Mouse (Mus musculus) stomach, embryonic 14.5 days (tissue): ENCODE results near the gene Cdk6. TPM values are rescaled to one million over a fixed set of nuclear protein-coding genes. Genes with fewer than 3 reads are reported as not detected.

Source experiments
- ATAC-seq: fragments of 200-750 bp; cut with Nextera tagmentation; 2 replicates; pipeline ENCODE4 v1.8.0; 2017; ENCODE audit warnings: low read depth, moderate TSS enrichment; ENCODE audit not compliant: insufficient number of reproducible peaks, insufficient read depth, low FRiP score
- H3K27ac ChIP-seq: fragments of 300-500 bp; sonication (generic); 2 replicates; pipeline ENCODE4 v1.5.1; 2014; ENCODE audit warnings: mild to moderate bottlenecking, low read length, moderate library complexity, mixed read lengths
- H3K27me3 ChIP-seq: fragments of 300-500 bp; sonication (generic); 2 replicates; pipeline ENCODE4 v1.6.1; 2014; ENCODE audit warnings: low read length, control low read depth, mixed read lengths; ENCODE audit not compliant: control insufficient read depth, insufficient read depth
- H3K36me3 ChIP-seq: fragments of 300-500 bp; sonication (generic); 2 replicates; pipeline ENCODE4 v1.6.1; 2014; ENCODE audit warnings: mild to moderate bottlenecking, control low read depth, low read length, moderate library complexity, mixed read lengths; ENCODE audit not compliant: control insufficient read depth, insufficient read depth
- H3K4me1 ChIP-seq: fragments of 300-500 bp; sonication (generic); 2 replicates; pipeline ENCODE4 v1.6.1; 2014; ENCODE audit warnings: low read length, control low read depth, mixed read lengths; ENCODE audit not compliant: control insufficient read depth, insufficient read depth
- H3K4me2 ChIP-seq: fragments of 300-500 bp; sonication (generic); replicated peaks from 2 replicates; pipeline ENCODE4 v1.6.1; 2014; ENCODE audit warnings: low read depth, low read length, control low read depth
- H3K4me3 ChIP-seq: fragments of 300-500 bp; sonication (generic); 2 replicates; pipeline ENCODE4 v1.5.1; 2014; ENCODE audit warnings: low read depth, low read length, control low read depth
- H3K9ac ChIP-seq: fragments of 300-500 bp; sonication (generic); replicated peaks from 2 replicates; pipeline ENCODE4 v1.6.1; 2014; ENCODE audit warnings: low read depth, mild to moderate bottlenecking, control low read depth, low read length, moderate library complexity, mixed read lengths
- H3K9me3 ChIP-seq: fragments of 300-500 bp; sonication (generic); 2 replicates; pipeline ENCODE4 v1.6.1; 2016; ENCODE audit warnings: low read depth, low read length, control low read depth; ENCODE audit not compliant: control insufficient read depth
- WGBS: fragments of 180-500 bp; shearing (Covaris S2); extraction: QIAGEN DNeasy Blood & Tissue Kit; methylation state at CpG from one replicate; pipeline ENCODE4 v1.1.7; 2014; 5-methylcytosine and 5-hydroxymethylcytosine counted together
- polyA plus RNA-seq: library from polyadenylated mRNA; unstranded; fragments of >200 nt; fragmentation: Nextera tagmentation; extraction: Ambion mirVana; gene quantifications from 2 replicates; pipeline ENCODE4 v1.2.1, GENCODE M21; 2014

The Cdk6 gene
- polyA plus RNA-seq, 1 experiment from 2014 or later = 36.8 TPM

DNA sequence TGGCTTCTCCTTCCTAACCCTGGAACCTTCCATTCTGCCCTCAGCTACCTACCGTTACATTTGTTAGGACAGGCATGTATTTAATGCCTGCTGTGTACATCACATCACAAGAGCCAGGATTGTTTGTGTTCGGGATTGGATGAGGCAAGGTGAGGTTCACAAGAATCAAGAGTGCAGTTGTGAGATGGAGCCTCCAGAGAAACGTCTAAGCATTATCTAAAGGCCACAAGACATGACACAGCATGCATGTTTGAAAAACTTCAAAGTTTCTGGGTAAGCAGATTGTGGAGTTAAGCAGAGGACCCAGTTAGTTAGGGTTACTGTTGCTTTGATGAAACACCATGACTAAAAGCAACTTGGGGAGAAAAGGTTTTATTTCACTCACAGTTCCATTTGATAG is 122.5 kb downstream of the Cdk6 start:
- ATAC-seq = no peak
- Histone ChIP-seq H3K36me3 (no peaks in the 10 kb centered on the region), H3K4me1 (peaks cover 8% of the 10 kb centered on the region; the same call in 1 of the 2 replicates), H3K4me3 (no peak overlapping the region), H3K4me2 (no peak overlapping the region), H3K9me3 (no peaks in the 10 kb centered on the region), H3K27ac (no peak overlapping the region), H3K27me3 (no peaks in the 10 kb centered on the region), H3K9ac (no peak overlapping the region)
- 71% methylated on average over 3 of the region's 3 CpGs for WGBS

DNA sequence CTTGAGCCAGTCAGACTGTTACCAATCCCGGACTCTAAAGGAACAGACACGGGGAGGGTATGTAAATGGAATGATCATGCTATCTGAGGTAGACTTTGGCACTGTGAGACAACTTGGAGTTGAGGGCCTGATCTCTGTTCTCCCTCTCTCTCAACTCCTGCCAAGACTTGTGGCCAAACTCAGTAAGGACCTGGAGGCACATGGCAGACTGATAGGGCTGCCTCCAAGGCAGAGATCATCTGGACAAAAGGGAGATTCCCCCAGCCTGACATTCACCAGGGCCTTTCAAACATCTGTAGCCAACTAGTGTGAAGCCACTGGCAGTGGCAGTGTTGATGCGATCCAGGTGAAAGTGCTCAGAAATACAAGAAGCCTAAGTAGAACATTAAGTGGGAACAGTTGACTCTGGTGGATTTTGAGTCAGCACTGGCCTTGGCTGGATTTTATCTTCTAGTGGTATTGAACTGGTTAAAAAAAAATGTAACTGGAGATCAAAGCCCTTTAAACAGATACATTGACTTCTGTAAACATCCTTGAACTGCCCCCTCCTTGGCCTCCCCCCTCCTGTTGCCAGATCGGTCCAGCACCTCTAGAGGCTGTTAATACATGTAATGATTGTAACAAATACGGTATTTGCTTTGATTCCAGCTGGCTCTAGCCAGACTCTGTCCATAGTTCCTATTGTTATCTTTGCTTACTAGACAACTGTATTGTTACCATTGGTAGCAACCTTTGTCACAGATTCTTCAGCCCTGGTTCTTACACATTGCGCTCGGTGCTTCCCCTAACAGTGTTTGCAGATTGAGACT is 125.0 kb downstream of the Cdk6 start:
- no peak overlapping the region for H3K27ac ChIP-seq
- WGBS = 37% methylated on average over 7 of the region's 7 CpGs
- no peak overlapping the region for H3K9ac ChIP-seq
- no peak for ATAC-seq
- no peak overlapping the region for H3K4me3 ChIP-seq
- H3K36me3 ChIP-seq = no peaks in the 10 kb centered on the region
- H3K4me1 ChIP-seq = peaks cover 8% of the 10 kb centered on the region; the same call in 1 of the 2 replicates
- H3K9me3 ChIP-seq = no peaks in the 10 kb centered on the region
- no peak overlapping the region for H3K4me2 ChIP-seq
- H3K27me3 ChIP-seq = no peaks in the 10 kb centered on the region

DNA sequence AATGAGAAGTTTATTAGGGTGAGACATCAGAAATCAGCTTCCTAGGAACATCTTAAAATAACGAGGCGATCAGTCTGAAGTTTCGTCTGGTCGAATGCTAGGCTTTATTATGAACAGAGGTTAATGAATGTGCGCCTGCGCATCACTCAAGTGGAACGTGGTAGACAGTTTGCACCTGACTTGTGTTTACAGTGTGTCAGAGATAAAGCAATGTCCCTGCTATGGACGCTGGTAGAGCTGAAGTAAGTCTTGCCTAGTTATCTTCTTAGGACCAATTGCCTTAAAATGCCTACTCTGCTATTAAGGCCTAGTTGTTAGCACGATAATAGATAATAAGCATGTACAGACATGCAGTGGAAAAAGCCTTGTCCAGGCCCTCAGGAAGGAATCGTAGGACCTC is 129.6 kb downstream of the Cdk6 start:
- no peak overlapping the region for H3K27ac ChIP-seq
- no peaks in the 10 kb centered on the region for H3K27me3 ChIP-seq
- WGBS = 68% methylated on average over 10 of the region's 10 CpGs
- H3K4me1 ChIP-seq = no peaks in the 10 kb centered on the region
- H3K9me3 ChIP-seq = no peaks in the 10 kb centered on the region
- no peak overlapping the region for H3K4me2 ChIP-seq
- H3K36me3 ChIP-seq = peaks cover 4% of the 10 kb centered on the region; the same call in 1 of the 2 replicates
- no peak for ATAC-seq
- no peak overlapping the region for H3K9ac ChIP-seq
- H3K4me3 ChIP-seq = no peak overlapping the region

DNA sequence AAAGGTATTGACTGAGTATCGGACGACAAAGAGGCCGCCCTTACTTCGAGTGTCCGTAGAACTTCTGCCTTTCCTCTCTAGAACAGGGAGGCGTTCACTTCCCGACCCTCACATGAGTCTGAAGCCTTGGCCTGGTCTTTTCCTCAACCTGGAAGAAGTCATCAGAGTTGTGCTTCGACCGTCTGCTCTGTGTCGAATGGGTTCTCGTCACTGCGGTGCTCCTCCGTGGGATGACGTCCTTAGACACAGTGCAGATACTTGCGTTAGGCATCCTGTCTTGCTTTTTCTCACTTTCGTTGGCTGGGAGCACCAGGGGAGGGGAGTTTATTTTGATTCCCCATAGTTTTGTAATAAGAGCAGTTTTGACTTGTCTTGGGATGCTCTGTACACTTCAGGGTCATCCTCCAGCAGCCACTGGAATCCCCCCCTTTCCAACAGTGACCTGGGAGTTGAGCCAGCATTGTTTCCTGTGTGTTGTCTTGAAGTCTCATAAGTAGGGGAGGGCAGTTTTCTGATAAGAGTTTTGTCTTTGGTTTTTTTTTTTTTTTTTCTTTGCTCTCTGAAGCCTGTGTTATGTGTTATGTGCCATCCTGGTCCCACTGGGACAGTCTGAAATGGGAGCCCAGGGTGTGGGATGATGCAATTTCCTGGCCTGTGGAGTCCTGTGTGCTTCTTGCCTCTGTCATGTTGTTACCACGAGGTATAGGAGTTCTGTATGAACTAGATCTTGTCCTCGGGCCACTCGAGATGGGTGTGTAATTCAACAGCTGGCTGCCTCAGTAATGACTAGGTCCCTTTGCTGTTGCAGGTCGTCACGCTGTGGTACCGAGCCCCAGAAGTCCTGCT is 131.2 kb downstream of the Cdk6 start:
- no peaks in the 10 kb centered on the region for H3K9me3 ChIP-seq
- ATAC-seq = no peak
- no peaks in the 10 kb centered on the region for H3K4me1 ChIP-seq
- WGBS = 84% methylated on average over 22 of the region's 22 CpGs
- no peaks in the 10 kb centered on the region for H3K27me3 ChIP-seq
- H3K27ac ChIP-seq = no peak overlapping the region
- no peak overlapping the region for H3K4me3 ChIP-seq
- H3K4me2 ChIP-seq = no peak overlapping the region
- H3K9ac ChIP-seq = no peak overlapping the region
- peaks cover 4% of the 10 kb centered on the region; the same call in 1 of the 2 replicates for H3K36me3 ChIP-seq

DNA sequence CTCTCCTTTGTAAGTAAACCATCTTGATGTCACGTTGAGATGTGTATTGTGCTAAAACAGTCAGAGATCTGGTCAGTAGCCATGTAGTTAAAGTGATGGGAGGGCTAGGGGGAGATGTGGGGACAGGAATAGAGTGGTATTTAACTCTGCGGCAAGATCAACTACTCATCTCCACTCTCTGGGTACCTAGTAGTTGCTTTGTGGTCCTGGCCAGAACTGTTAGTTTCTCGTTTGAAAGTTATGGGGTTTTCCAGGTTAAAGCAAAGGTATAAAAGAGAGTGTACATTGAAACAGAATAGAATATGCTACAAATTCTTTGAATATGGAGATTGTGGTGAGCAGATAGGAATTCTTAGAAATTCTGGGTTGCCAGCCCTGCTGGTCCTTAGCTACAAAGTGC is 136.4 kb downstream of the Cdk6 start:
- Histone ChIP-seq H3K27ac (no peak overlapping the region), H3K36me3 (peaks cover 4% of the 10 kb centered on the region; the same call in 1 of the 2 replicates), H3K4me3 (no peak overlapping the region), H3K4me2 (no peak overlapping the region), H3K4me1 (no peaks in the 10 kb centered on the region), H3K27me3 (no peaks in the 10 kb centered on the region), H3K9me3 (no peaks in the 10 kb centered on the region), H3K9ac (no peak overlapping the region)
- no peak for ATAC-seq
- 75% methylated on average over 3 of the region's 3 CpGs for WGBS

DNA sequence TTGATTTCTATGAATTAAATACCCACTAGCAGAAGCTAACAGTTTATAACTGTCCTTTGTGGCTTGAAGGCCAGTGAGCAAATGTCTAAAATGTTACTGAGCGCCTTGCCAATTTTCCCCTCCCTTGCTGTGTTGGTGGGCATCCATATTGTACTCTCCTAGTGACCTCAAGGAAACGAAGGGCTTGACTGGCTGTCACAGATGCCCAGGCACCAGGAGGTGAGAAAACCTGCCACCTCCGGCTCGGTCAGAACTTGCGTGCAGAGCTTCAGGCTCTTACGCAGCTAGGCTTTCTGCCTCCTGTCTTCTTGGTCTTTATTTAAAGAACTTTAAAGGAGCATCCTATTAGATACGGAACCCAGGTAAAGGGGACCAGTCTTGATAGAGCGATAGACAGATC is 136.9 kb downstream of the Cdk6 start:
- Histone ChIP-seq H3K4me2 (no peak overlapping the region), H3K27ac (no peak overlapping the region), H3K9ac (no peak overlapping the region), H3K4me3 (no peak overlapping the region), H3K27me3 (no peaks in the 10 kb centered on the region), H3K36me3 (peaks cover 3% of the 10 kb centered on the region; the same call in 1 of the 2 replicates), H3K4me1 (no peaks in the 10 kb centered on the region), H3K9me3 (no peaks in the 10 kb centered on the region)
- 89% methylated on average over 8 of the region's 8 CpGs for WGBS
- no peak for ATAC-seq

DNA sequence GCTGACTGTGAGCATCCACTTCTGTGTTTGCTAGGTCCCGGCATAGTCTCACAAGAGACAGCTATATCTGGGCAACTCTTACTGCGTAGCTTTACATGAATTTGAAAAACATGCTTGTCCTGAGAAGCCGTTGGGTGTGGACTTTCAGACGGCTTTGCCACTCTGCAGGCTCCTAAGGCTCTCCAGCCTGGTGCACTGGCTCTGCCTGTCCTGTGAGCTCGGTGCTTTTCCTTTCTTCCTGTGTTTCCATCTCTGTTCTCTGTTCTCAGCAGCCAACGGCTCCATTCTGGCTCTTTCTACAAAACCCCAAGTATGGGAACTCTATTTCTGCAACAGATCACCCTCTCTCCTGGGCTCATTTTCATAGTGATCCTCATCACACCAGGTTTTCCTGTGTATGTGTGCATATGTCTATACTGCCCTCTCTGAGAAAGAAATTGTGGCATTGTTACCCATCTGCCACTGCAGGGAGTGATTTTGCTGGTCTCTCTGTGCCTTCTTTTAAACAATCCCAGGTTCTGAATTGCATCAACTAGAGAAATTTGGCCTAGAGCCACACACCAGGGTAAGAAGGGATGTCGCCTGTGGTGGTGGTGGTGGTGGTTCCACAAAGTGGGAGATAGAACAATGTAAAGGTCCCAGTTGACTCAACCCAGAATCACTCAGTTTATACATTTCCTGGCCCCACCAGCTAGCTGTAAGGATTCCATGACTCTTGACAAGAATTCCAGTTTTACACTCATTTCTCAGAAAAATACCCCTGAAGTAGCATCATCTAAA is 137.9 kb downstream of the Cdk6 start:
- ATAC-seq = no peak
- H3K27ac ChIP-seq = no peak overlapping the region
- H3K4me1 ChIP-seq = no peaks in the 10 kb centered on the region
- no peaks in the 10 kb centered on the region for H3K36me3 ChIP-seq
- no peaks in the 10 kb centered on the region for H3K9me3 ChIP-seq
- H3K9ac ChIP-seq = no peak overlapping the region
- no peaks in the 10 kb centered on the region for H3K27me3 ChIP-seq
- WGBS = 89% methylated on average over 7 of the region's 7 CpGs
- H3K4me2 ChIP-seq = no peak overlapping the region
- H3K4me3 ChIP-seq = no peak overlapping the region
